Mouse (Mus musculus): ENCODE data around the gene Fmod.

The Fmod gene

DNA sequence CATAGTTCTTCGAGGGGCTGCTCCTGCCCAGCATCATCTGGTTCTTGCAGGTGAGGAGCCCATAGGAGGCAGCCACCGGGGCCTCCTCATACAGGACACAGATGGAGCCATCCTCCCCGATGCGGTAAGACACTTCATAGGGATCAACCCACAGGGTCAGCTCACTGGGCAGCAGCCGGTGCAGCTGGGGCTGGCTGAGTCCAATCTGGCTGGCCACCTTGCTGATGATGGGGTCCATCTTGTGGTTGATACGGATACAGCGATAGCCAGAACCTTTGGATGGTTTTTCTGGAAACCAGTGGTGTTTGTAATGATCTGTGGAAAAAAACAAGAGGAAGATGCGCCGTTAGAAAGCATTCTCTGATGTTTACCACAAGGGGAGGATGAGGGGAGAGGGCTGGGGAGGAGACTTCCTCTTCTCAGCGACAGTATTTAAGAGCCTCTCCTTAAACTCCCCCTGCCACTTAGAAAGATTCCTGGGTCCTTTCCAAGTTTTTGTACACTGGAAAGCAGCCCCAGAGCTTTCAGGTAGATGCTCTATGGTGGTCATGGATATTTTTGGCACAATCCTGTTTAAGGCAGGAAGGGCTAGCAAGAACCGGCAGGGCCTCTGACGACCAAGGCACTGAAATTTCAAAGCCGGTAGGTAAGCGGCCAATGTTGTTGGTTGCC, 40.5 kb downstream of the Fmod start:
- DNase-seq = peak; percentile 68 to 69

DNA sequence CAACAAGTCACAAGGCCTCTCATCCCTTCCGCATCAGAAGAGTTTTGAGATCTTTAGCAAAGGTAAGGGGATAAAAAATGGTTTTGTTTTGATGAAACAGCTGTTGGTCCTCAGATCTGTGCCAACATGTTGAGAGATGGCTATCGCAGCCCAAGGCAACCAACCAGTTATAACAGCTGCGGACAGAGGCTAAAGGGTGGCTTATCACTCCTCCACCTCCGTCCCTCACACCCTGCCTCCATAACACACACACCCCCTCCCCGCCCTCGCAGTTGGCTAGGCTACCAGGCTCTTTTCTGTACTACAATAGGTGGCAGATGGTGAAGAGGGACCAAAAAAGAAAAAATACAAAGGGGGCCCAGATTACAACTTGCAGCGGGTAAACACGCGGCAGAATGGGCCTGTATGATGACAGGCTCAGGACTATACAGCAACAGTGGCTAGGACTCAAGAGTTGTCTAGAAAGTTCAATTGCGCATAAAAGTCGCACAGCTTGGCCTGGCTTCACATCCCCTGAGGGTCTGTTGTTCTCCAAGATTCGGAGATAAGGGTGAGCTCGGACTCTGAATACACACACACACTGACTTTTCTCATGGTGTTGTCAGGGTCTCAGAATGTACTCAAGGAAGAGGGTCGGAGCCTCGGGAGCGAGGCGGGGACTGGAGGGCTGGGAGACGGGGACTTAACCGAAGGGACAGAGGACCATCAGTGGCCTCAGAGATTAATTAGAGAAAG, 41.2 kb downstream of the Fmod start:
- peak; percentile 58 to 63 for DNase-seq

DNA sequence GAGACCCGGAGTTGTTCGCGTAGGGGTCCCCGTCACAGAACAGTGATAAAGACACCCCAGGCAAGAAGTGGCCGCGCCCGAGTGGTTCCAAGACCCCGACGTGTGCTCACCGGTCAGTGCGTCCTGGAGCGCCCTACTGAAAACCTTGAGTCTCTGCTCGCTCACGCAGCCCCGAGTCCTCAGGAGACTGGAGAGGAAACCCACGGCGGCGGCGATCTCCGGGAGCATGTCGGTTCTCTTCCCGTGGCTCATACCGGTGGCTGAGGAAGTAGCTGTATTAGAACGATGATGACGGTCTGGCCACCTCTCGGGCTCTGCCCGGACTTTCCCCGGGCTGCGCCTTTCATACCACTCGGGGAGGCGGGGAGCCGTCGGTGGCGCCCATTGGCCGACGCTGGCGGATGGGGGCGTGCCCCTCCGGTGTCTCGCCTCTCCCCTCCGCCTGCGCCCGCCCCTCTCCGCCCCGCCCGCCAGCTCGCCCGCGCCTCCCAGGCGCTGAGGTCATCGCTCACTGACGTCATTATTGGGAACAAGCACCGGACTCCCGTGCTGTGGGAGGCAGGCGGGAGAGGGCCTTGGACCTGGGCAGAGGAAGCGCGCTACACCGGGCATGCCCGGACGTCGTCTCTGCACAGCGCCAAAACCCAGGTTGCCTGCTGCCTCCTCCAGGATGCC, 41.9 kb downstream of the Fmod start, which contains the start of gene Btg2:
TSS of gene Btg2 (minus strand) at position 319 of the 675 bp plus-strand sequence.
- DNase-seq = peak; percentile 98 to 99

DNA sequence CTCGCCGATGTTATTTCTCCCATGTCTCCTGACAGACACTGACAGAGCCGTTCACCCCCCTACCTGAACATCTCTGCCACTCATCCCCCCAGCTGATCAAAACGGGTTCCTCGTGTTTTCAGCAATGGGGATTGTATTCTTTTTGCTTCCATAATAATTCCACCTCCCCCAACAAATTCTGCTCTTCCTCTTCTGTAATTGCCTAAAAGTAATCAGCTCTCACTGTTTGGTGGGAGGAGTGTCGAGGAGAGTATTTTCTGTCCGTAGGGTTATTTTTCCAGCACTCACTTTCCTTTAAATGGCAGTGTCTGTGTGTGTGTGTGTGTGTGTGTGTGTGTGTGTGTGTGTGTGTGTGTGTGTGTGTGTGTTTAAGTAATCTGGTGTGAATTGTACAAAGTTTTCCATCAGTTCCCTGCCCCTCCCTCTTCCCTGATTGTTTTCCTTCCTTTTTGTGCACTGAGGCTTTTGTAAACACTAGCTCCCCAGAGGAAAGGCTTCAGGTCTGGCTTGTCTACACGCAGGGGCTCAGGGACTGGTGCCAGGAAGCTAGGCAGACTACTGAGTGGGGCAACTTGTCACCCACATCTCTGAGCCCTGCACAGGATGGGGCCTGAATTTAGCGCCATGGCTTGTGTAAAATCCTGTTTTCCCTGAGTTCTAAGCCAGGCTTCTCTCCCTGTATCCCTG, 42.6 kb downstream of the Fmod start:
- DNase-seq = peak; percentile 56 to 73

DNA sequence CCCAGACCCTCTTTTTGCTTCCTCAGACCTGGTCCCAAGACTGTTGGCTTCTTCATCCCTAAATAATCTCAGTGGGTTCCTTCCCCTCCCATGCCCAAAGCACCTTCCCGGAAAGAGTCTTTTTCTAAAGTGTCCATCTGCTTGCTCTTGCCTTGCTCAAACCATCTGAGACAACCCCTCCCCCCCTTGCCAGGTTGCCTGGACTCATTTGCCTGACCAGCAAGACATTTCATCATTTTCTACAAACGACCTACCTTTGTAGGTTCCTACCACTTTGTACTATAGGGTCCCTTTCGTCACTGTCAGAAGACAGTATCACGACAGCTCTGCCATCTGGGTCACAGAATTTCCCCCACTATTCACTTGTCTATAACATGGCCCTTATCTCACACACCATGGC, 43.4 kb downstream of the Fmod start:
- peak; percentile 47 to 67 for DNase-seq

DNA sequence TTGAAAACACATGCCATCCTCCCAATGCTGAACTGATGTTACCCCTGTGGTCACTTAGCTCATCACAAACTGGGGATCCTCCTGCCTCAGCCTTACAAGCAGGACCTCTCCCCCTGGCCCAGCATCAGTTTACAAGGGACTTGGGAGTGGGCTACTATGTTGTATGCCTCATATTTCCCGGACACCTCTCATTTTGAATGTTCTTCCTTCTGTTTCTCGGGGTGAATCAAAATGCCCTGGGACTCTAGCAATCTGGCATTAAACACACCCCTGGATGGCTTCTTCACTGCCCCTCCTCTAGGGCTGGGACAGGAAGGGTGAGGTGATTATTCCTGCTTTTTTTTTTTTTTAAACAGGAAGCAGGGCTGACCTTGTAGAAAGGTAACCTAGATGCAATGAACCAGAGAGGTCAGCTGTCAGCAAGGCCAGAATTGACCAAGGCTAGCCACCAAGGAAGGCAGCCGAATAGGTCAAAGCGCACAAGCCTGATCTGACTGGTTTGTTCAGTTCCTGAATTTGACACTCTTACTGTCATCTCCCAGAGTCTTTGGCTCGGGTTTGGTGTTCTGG, 43.9 kb downstream of the Fmod start:
- DNase-seq = no peak

DNA sequence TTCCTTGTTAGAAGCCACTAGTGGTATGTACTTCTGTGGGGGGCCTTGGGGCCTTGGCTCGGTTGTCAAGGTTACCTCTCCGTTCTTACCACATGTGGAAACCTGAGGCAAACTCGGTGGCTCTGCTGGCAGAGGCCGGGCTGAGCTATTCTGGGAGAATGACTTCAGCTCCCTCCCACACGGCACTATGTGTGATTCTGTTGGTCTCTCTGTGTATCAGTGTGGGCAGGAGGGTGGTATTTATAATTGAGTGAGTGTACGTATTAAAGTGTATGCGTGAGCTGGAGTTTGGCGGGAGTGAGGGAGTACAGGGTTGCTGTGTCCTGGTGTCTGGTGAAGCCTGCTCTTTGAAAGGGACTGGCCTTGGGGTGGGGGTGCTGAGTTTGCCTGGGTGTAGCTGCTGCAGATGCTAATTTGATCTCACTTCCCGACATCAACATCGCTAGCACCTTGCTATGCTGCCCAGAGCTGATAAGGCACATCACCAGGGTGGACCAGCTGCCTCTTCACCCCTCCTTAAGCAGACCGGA, 46.0 kb downstream of the Fmod start:
- peak; percentile 41 to 59 for DNase-seq

DNA sequence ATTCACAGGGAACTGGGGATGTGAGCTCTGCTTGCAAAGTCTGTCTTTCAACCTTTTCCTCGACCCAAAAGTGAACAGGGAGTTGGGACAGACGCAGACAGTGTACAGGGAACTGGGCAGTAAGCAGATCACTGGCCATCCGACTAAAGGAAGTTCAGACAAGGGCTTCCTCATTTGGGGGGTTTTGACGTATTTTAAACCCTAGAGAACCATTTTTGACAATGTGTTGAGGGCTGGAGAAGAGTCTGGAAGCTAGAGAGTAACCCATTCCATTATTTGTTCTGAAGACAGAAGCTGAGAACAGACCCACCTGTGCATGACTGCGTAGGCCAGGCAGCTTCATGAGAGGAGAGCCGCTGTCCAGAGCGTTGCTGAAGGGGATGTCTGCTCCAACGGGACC, 46.6 kb downstream of the Fmod start:
- DNase-seq = no peak

DNA sequence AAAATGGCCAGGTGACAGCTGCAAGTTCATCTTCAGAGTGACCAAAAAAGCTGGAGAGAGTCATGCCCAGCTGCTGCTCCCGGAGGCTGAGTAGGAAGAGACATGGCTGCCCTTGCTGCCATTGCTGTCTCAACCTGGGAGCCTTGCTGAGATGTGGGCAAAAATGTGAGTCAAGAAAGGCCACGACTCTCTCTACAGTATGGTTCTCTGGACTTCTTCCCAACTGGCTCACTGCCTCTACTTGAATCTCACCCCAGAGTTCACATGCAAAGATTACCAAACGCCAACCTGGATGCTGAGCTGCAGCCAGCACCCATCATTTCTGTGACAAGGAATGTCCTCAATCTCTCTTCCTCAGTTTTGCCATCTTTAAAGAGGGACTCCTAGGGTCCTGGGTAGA, 47.1 kb downstream of the Fmod start:
- DNase-seq = peak; percentile 75 to 79

DNA sequence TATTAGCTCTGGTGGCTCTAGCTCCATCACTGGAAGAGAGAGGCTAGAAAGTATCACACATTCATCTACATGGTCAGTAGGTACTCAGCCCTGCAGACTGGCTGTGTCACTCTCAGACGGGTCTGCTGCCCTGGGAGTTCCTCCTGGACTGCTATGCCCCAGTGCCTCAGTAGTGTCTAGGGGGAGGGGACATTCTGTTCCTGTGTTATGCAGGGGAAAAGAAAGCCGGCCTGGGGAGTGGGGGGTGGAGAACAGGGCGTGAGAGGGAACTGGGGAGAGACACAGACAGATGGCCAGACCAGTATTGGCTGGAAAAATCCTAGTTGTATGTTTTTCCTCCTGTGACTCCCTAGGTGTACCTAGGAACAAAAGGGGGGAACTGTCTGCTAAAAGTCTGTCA, 49.0 kb downstream of the Fmod start:
- no peak for DNase-seq

DNA sequence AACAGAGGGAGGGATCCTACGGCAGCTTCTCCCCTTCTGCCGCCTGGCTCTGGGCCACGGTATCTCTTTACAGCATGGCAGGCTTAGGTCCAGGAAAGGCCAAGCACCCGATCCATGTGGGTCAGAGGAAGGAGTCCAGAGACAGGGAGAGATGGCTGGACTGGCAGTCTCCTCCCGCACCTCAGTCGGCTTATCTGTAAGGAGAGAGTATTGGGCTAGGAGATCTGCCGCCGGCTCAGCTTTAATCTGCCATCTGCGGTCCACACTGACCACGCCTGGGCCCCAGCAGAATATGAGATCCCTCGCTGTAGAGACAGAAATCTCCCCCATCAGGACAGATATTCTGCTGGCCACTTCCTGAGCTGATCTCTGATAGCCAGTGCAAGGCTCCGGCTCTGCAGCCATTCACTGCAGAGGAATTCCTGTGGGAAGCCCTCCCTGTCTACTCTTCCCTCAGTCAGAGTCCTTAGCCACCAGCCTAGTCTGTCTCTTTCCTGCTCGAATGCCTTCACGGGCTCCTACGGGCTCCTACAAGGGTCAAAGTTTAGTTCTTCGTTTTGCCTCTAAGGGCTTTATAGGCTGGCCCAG, 49.9 kb downstream of the Fmod start:
- DNase-seq = peak; percentile 72 to 81

DNA sequence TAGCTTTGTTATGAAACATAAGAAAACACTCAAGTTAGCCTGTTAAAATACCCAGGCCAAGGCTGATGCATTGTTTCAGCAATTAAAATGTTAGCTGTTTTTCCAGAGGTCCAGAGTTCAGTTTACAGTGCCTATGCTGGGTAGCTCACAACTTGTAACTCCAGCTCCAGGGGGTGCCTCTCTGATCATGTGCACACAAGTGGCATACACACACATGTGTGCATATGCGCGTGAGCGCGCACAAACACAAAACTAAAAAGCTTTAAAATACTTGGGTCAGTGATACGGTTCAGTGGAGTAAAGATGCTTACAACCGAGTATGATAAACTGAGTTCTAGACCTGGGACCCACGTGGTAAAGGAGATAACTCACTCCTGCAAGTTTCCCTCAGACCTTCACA, 52.0 kb downstream of the Fmod start:
- no peak for DNase-seq

DNA sequence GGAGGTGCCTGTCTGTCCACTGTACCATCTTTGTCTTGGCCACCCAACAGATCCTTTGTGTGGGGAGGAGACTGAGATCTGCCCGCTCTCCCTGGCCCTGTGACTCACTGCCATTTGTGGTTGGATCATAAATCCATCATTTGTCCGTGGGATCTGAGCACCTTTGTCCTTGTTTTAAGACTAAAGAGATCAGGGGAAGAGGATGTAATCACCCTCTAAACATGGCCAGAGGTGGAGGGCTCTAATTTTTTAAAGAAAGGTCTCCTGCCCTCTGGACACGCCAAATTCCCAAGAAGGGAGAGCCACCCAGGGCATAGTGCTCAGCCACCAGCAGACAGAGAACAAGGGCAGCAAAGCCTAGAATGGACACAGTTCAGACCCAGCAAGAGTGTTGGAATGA, 54.8 kb downstream of the Fmod start:
- no peak for DNase-seq

DNA sequence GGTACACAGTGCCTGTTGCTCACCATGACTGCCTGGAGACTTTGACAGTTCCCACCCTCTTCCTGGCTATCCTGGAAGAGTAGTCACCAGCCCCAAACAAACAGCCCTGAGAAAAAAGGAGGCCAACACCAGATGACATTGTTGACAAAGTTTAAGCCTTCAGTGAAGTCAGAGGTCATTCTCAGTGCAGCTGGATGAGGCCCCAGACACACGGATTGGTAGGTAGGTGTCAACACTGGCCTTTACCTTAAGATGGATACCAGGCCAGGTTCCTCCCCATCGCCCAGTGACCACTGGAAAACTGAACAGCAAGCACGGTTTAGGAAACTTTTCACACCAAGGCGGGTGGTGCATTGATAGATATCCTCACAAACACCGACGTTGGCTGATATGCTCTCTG, 55.3 kb downstream of the Fmod start:
- no peak for DNase-seq

DNA sequence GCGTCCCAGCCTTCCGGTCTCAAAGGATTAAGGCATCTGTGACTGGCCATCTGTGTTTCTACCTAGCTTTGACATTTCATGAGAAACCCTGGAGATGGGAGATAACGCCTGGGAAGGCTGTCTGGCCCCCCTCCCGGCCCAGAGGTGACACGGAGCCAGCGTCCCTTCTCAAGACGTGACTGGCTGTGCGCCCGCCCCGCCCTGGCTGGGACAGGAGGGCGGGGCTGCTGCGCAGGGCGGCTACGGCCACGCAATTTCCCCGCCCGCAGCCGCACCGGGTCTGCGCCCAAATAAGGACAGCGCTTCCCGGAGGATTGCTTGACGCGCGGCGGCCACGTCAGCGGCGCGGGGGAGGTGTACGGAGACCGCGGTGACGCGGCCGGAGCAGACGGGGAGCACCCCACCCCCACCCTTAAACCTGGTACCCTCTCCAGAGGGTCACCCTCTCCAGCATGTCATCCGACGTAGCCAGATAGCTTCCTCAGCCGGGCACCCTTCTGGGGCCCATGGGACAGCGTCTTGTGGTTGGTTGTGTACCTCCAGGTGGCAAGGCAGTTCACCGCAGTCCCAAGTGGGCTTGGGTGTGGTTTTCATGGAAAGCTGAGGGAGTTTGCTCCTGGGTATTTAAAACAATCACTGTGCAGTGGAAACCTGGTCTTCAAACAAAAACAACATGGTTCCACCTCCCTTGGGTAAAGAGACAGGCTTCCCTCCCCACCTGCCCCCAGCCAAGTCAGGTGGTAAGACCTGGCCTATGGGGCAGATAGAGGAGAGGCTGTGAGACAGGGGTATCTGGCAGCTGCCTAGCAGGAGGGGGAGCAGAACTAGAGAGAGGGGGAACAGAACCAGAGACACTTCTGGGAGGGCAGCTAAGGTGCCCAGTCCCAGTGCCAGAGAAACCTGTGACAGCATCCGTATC, 56.1 kb downstream of the Fmod start:
- peak; percentile 88 to 93 for DNase-seq

DNA sequence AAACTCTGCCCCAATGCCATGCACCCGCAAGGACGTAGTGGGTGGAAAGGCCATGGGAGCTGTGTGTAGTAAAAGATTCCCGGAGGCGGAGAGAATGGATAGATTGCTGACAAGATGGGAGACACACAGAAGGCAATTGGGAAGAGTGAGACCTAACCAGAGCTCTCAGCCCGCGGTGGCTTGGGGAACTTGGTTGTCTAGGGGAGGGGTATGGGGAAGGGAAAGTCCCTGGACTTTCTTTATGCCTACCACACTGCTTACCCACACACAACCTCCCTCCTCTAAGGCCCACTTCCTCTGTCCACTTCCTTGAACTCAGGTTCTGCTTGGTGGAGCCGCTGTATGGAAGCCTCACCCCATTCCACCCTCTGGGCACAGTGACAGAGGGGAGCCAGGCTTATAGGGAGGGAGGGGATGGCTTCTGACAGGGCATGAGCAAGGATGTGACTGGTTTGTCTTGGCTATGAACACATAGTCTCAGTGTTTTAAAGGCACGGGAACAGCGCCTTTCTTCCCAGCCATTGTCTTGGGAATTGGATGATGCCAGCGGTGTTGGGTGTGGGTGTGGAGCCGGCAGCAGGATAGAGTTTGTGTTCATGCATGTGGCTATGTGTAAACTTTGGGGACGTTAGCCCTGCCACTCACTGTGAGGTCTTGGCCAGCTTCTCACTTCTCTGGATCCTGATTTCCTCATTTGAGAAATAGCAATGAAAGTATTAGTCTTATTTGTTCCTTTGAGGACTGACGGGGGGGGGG, 56.9 kb downstream of the Fmod start:
- DNase-seq = no peak

DNA sequence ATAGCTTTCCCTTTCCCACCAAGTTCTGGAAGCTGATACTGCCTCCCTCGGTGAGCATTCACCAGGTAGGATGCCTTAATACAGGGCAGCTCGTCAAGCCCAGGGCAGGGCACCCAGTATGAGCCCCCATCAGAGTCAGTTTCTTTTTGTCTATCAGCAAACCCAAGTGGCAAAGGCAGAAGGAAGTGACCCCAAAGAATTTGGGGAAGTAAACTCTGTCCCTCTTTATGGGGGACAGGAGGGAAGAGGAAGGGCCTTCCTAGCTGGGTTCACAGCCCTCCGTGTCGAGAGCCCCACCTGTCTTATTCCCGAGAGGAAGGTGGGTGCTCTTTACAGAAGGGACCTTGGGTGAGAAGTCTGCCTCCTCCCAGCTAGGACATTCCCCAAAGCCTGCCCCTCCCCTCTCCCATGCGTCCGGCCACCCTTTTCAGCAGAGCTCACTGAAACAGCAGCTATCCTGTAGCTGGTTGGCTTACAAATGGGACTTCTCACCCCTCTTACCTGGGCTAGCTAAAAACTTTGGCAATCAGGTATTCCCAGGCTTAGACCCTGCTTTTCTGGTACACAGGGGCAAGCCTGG, 58.1 kb downstream of the Fmod start:
- no peak for DNase-seq

DNA sequence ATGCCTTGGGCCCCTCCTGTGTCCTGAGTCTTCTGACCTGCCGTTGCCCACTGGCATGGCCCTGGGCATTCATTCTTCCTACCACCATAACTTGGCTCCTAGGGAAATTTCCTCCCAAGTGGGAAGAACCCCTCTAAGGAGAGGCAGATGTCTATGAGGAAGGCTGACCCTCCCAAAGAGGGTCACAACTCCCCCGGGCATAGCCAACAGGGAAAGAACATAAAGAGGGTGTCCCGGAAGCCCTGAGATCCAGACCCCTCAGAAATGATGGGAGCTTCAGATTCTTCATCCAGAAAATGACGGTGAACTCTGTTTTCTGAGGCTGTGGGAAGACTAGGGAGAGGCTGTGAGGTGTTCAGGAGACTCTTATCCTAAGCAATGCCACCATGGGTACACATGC, 58.7 kb downstream of the Fmod start:
- DNase-seq = no peak

DNA sequence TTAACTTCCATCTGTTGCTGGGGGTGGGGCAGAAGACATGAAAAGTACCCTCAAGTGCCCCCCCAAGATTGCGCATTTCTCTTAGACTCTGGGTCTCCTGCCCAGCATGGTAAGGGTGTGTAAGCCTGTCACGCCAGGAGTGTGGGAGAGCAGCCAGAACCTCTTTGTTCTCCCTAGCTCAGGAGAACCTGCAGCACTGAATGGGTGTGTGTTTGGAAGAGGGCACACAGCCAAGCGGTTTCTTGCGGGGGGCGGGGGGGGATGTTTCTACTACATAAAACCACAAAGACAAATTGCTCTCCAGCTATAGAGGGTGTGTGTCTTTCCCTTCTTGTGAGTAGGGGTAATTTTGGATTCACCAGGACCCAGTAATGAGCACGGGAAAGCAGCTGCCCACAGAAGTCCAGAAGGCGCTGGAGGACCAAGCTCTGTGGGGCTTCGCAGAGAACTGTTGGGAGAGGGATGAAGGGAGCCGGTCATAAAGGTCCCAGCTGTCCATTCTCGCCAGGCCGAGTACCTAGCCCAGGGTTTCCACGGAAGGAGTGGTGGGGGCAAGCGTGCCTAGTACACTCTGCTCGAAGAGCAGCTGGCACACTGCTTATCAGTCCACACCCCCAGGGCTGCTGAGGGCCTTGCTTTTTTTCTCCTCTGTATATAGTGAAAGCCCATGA, 59.3 kb downstream of the Fmod start:
- DNase-seq = peak in 1 of 2 experiments; percentile 61

Data from cerebellum, postnatal 14 days (tissue).